Mouse (Mus musculus): ENCODE results near the gene Phc2.

Gene Phc2

GRCm38 (mm10) chr4:128721061-128721648 lies 66.7 kb downstream of the Phc2 start:
- peak; percentile 83 for DNase-seq

GRCm38 (mm10) chr4:128721761-128722160 lies 67.3 kb downstream of the Phc2 start:
- DNase-seq = peak; percentile 74

- peak; percentile 65 for DNase-seq
Observed at GRCm38 (mm10) chr4:128722932-128723331, 68.4 kb downstream of the Phc2 start.

- DNase-seq = no peak
Observed at GRCm38 (mm10) chr4:128723431-128723830, 68.9 kb downstream of the Phc2 start.

- DNase-seq = peak; percentile 93
Observed at GRCm38 (mm10) chr4:128724059-128724458, 69.6 kb downstream of the Phc2 start.

- DNase-seq = peak; percentile 87
Observed at GRCm38 (mm10) chr4:128727019-128727720, 72.7 kb downstream of the Phc2 start.

- peak; percentile 74 for DNase-seq
Observed at GRCm38 (mm10) chr4:128727721-128728430, 73.4 kb downstream of the Phc2 start.

- DNase-seq = no peak
Observed at GRCm38 (mm10) chr4:128728431-128728851, 73.9 kb downstream of the Phc2 start.

GRCm38 (mm10) chr4:128729033-128729708 lies 74.7 kb downstream of the Phc2 start:
- peak; percentile 86 for DNase-seq

- no peak for DNase-seq
Observed at GRCm38 (mm10) chr4:128729709-128730037, 75.2 kb downstream of the Phc2 start.

- no peak for DNase-seq
Observed at GRCm38 (mm10) chr4:128730271-128730670, 75.8 kb downstream of the Phc2 start.

- DNase-seq = no peak
Observed at GRCm38 (mm10) chr4:128732794-128733193, 78.3 kb downstream of the Phc2 start.

- no peak for DNase-seq
Observed at GRCm38 (mm10) chr4:128733496-128733895, 79.0 kb downstream of the Phc2 start.

- DNase-seq = peak; percentile 71
Observed at GRCm38 (mm10) chr4:128734217-128734616, 79.7 kb downstream of the Phc2 start.

GRCm38 (mm10) chr4:128734721-128735671 lies 80.5 kb downstream of the Phc2 start:
- no peak for DNase-seq

- no peak for DNase-seq
Observed at GRCm38 (mm10) chr4:128737137-128737589, 82.7 kb downstream of the Phc2 start.

GRCm38 (mm10) chr4:128737825-128738610 lies 83.5 kb downstream of the Phc2 start:
- no peak for DNase-seq

- DNase-seq = peak; percentile 1
Observed at GRCm38 (mm10) chr4:128740878-128741277, 86.4 kb downstream of the Phc2 start.

- DNase-seq = peak; percentile 7
Observed at GRCm38 (mm10) chr4:128741906-128742305, 87.4 kb downstream of the Phc2 start.

- peak; percentile 14 for DNase-seq
Observed at GRCm38 (mm10) chr4:128742379-128742970, 88.0 kb downstream of the Phc2 start.
